Mouse (Mus musculus): Measurements from ENCODE around the gene Utp18. TPM values are rescaled to one million over a fixed set of nuclear protein-coding genes. Genes with fewer than 3 reads are reported as not detected.

Gene Utp18
- total and polyA plus RNA-seq, 3 experiments = 63.4 to 111 TPM; not detected in 1

GRCm38 (mm10) chr11:93884901-93885571 lies 530 bp downstream of the Utp18 start:
- peak overlapping the region; percentile 90 for H3K27ac ChIP-seq (ENCODE audit: control insufficient read depth, low read depth, low read length)
- peaks cover 7 to 13% of the 10 kb centered on the region in 2 experiments; a peak in 3 of 4 replicates for H3K4me1 ChIP-seq (ENCODE audit: control insufficient read depth in 1 of 2, insufficient read depth in 2 of 2, low read length in 2 of 2)
- H3K9ac ChIP-seq (ENCODE audit: control insufficient read depth, low read depth, low read length, poor library complexity, severe bottlenecking) = peak overlapping the region; percentile 98
- peak overlapping the region; percentile 79 to 94 for H3K4me3 ChIP-seq (ENCODE audit: control insufficient read depth in 1 of 2, insufficient read depth in 1 of 2, low read depth in 2 of 2, low read length in 2 of 2)
- H3K36me3 ChIP-seq (ENCODE audit: control insufficient read depth in 1 of 2, insufficient read depth in 2 of 2, low read length in 2 of 2) = peaks cover 33 to 34% of the 10 kb centered on the region in 2 experiments
- TF ChIP-seq TCF12 (IDR thresholded peaks at IDR 0.05; ENCODE audit: low read depth, low read length) (peak; percentile 23; the same call in 1 of the 2 replicates), MAX (IDR thresholded peaks at IDR 0.05; ENCODE audit: low read length) (no peak), MYC (IDR thresholded peaks at IDR 0.05; ENCODE audit: low read depth, low read length) (no peak), EP300 (IDR thresholded peaks at IDR 0.05; ENCODE audit: low read depth in 1 of 2, low read length in 2 of 2) (no peak; a peak in 1 of 4 replicates), USF1 (IDR thresholded peaks at IDR 0.05; ENCODE audit: low read depth, low read length) (peak; percentile 24; the same call in 1 of the 2 replicates), ZKSCAN1 (IDR thresholded peaks at IDR 0.05; ENCODE audit: low read depth, low read length) (no peak), RCOR1 (IDR thresholded peaks at IDR 0.05; ENCODE audit: low read depth, low read length) (no peak), GATA1 (IDR thresholded peaks at IDR 0.05; ENCODE audit: low read depth, low read length) (no peak), NRF1 (IDR thresholded peaks at IDR 0.05; ENCODE audit: insufficient read depth, low read depth, low read length, poor library complexity, severe bottlenecking) (no peak), NELFE (IDR thresholded peaks at IDR 0.05; ENCODE audit: low read depth, low read length) (peak; percentile 80), ZC3H11A (IDR thresholded peaks at IDR 0.05; ENCODE audit: low read depth, low read length) (no peak), UBTF (IDR thresholded peaks at IDR 0.05; ENCODE audit: borderline replicate concordance, insufficient read depth, low read depth, low read length) (peak; percentile 71; the same call in 1 of the 2 replicates), SIN3A (IDR thresholded peaks at IDR 0.05; ENCODE audit: low read length) (peak; percentile 40; the same call in 1 of the 2 replicates), POLR2A (IDR thresholded peaks at IDR 0.05; ENCODE audit: control insufficient read depth in 1 of 2, insufficient read depth in 1 of 2, low read depth in 1 of 2, low read length in 2 of 2, poor library complexity in 1 of 2) (peak; percentile 59 to 98; a peak in 3 of 4 replicates), ZMIZ1 (IDR thresholded peaks at IDR 0.05; ENCODE audit: low read depth, low read length) (peak; percentile 80), MXI1 (IDR thresholded peaks at IDR 0.05; ENCODE audit: low read depth, low read length) (no peak), MAZ (IDR thresholded peaks at IDR 0.05; ENCODE audit: low read depth, low read length) (peak; percentile 79; the same call in 1 of the 2 replicates), JUND (IDR thresholded peaks at IDR 0.05; ENCODE audit: low read depth, low read length) (no peak), ELF1 (IDR thresholded peaks at IDR 0.05; ENCODE audit: low read depth, low read length) (no peak), ZNF384 (IDR thresholded peaks at IDR 0.05; ENCODE audit: low read depth, low read length) (no peak), MAFK (IDR thresholded peaks at IDR 0.05; ENCODE audit: borderline replicate concordance, low read depth, low read length) (no peak), GABPA (IDR thresholded peaks at IDR 0.05; ENCODE audit: low read depth, low read length) (no peak), MEF2A (IDR thresholded peaks at IDR 0.05; ENCODE audit: extremely low read depth, insufficient replicate concordance, low read depth, low read length, poor library complexity, severe bottlenecking) (no peak), CTCF (IDR thresholded peaks at IDR 0.05 in 2 of 3, conservative IDR thresholded peaks at IDR 0.05 in 1 of 3; ENCODE audit: control insufficient read depth in 1 of 3, insufficient read depth in 1 of 3, low read depth in 2 of 3, low read length in 3 of 3, poor library complexity in 1 of 3, severe bottlenecking in 1 of 3) (peak in 1 of 3 experiments; percentile 8; a peak in 2 of 6 replicates), ETS1 (IDR thresholded peaks at IDR 0.05; ENCODE audit: low read depth, low read length) (no peak), CHD1 (IDR thresholded peaks at IDR 0.05; ENCODE audit: low read depth, low read length) (no peak), POLR2AphosphoS5 (IDR thresholded peaks at IDR 0.05; ENCODE audit: borderline replicate concordance, low read depth, low read length) (no peak), HCFC1 (IDR thresholded peaks at IDR 0.05; ENCODE audit: low read depth, low read length) (no peak)
- H3K9me3 ChIP-seq (replicated peaks; ENCODE audit: insufficient read depth, low read length) = no peaks in the 10 kb centered on the region
- DNase-seq (ENCODE audit: low read depth, low spot score) = peak; percentile 91
- peaks cover 56% of the 10 kb centered on the region for H3K79me2 ChIP-seq (ENCODE audit: control insufficient read depth, insufficient read depth, low read length, poor library complexity)
- no peaks in the 10 kb centered on the region for H3K27me3 ChIP-seq (ENCODE audit: control insufficient read depth in 1 of 2, insufficient read depth in 2 of 2, low read length in 2 of 2)
